Mouse (Mus musculus): ENCODE results near the gene Cbarp. TPM values are rescaled to one million over a fixed set of nuclear protein-coding genes. Genes with fewer than 3 reads are reported as not detected.

The Cbarp gene
- total and polyA plus RNA-seq, 2 experiments from 2014 or later = 106 to 270 TPM

DNA sequence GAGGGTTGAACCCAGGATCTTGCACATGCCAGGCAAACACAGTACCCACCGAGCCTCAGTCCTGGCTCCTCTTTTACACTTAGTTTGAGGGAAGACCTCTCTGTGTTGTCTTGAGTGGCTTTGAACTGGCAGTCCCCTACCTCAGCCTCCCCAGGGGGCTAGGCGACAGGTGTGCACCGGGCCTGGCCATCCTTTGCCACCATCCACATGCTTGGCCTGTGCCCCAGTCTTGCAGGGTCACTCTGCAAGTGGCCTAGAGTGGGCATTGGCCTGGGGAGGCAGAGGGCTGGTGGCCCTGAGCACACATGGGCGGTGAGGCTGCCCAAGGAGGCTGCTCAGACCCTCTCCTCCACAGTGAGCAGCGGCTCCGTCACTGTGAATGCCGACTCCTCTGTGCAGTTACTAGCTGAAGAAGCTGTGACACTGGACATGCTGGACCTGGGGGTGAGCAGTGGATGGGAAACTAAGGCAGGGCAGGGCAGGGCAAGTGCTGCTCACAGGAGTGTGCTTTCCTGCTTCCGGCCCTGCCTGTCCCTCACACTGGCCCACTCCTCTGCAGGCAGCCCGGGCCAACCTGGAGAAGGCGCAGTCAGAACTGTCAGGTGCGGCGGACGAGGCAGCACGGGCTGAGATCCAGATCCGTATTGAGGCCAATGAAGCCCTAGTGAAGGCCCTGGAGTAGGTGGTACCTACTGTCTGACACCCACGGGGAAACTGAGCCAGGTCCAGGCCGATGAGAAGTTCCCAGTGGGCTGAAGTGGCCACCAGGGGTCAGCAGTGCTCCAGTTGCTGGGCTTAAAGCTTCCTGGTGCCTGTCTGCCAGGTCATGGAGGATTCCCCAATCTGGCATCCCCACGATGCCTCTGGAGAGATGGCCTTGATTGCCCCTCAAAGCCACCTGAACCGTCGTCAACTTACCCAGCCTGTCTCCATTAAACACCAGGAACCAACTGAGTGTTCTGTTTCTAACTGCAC, 4.5 kb upstream of the Cbarp start:
- 0 out of 2 replicates have a peak overlapping the region, but pooled peaks have one; percentile 13 for H3K9ac ChIP-seq (replicated peaks; ENCODE audit: low read length)

DNA sequence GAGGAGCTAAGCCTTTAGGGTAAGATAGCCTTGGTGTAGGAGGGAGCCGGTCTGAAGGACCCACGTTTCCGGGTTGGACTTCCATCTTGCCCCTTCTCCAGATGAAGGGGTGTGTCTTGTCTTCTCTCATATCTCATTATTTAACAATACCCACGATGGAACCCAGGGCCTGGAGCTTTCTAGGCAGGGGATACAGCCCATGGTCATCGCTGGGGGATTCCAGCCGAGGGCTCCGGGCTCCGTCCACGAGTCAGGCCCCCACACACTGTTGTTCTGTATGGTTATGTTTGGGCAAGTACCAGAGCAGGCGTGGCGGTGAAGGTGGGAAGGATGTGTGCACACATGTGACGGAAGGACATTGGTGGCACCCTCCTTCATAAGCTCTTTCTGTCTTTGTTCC, 3.5 kb upstream of the Cbarp start:
- H3K9me3 ChIP-seq (ENCODE audit: low read length) = no peaks in the 10 kb centered on the region
- peaks cover 10% of the 10 kb centered on the region for H3K4me1 ChIP-seq (ENCODE audit: insufficient read depth, low read length)
- H3K4me2 ChIP-seq (ENCODE audit: low read depth, low read length) = no peak overlapping the region
- H3K9ac ChIP-seq (replicated peaks; ENCODE audit: low read length) = no peak overlapping the region
- H3K36me3 ChIP-seq (ENCODE audit: insufficient read depth, low read length) = peaks cover 9% of the 10 kb centered on the region
- 92% methylated on average over 12 of the region's 12 CpGs for WGBS
- H3K27ac ChIP-seq = no peak overlapping the region
- no peak for DNase-seq (ENCODE audit: low spot score)
- TF ChIP-seq CTCF (IDR thresholded peaks at IDR 0.05; ENCODE audit: low read depth) = no peak
- ATAC-seq = no peak
- H3K27me3 ChIP-seq (ENCODE audit: insufficient read depth, low read length) = no peaks in the 10 kb centered on the region
- H3K4me3 ChIP-seq (ENCODE audit: low read length) = no peak overlapping the region

More for the DNA sequence above, 4.5 kb upstream of the Cbarp start:
- no peaks in the 10 kb centered on the region for H3K9me3 ChIP-seq (ENCODE audit: low read length)
- peaks cover 10% of the 10 kb centered on the region for H3K4me1 ChIP-seq (ENCODE audit: insufficient read depth, low read length)
- ATAC-seq = no peak
- TF ChIP-seq CTCF (IDR thresholded peaks at IDR 0.05; ENCODE audit: low read depth) = peak; percentile 89
- peak overlapping the region; percentile 96 for H3K27ac ChIP-seq
- H3K36me3 ChIP-seq (ENCODE audit: insufficient read depth, low read length) = peaks cover 9% of the 10 kb centered on the region
- peak; percentile 78 for DNase-seq (ENCODE audit: low spot score)
- no peak overlapping the region for H3K4me2 ChIP-seq (ENCODE audit: low read depth, low read length)
- H3K4me3 ChIP-seq (ENCODE audit: low read length) = no peak overlapping the region
- WGBS = 68% methylated on average over 20 of the region's 20 CpGs
- no peaks in the 10 kb centered on the region for H3K27me3 ChIP-seq (ENCODE audit: insufficient read depth, low read length)

DNA sequence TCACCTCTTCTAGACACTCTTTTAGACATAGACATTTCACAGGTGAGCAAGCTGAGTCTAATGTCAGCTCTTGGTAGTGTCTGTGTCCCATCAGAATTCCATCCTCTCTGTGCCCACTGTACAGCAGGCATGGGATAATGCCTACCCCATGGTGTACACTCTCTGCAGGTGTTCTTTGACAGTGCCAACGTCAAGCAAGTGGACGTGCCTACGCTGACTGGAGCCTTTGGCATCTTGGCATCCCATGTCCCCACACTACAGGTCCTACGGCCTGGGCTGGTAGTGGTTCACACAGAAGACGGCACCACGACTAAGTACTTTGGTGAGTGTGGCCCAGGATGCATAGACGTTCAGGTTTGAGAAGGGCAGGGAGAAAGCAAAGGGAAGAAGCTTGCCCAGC, 3.0 kb upstream of the Cbarp start:
- Histone ChIP-seq H3K4me2 (ENCODE audit: low read depth, low read length) (0 out of 2 replicates have a peak overlapping the region, but pooled peaks have one; percentile 98), H3K36me3 (ENCODE audit: insufficient read depth, low read length) (peaks cover 9% of the 10 kb centered on the region), H3K4me1 (ENCODE audit: insufficient read depth, low read length) (peaks cover 10% of the 10 kb centered on the region), H3K27me3 (ENCODE audit: insufficient read depth, low read length) (no peaks in the 10 kb centered on the region), H3K9me3 (ENCODE audit: low read length) (no peaks in the 10 kb centered on the region), H3K27ac (no peak overlapping the region), H3K9ac (replicated peaks; ENCODE audit: low read length) (no peak overlapping the region), H3K4me3 (ENCODE audit: low read length) (no peak overlapping the region)
- DNase-seq (ENCODE audit: low spot score) (no peak), ATAC-seq (no peak)
- WGBS = 82% methylated on average over 7 of the region's 7 CpGs
- no peak for TF ChIP-seq CTCF (IDR thresholded peaks at IDR 0.05; ENCODE audit: low read depth)

DNA sequence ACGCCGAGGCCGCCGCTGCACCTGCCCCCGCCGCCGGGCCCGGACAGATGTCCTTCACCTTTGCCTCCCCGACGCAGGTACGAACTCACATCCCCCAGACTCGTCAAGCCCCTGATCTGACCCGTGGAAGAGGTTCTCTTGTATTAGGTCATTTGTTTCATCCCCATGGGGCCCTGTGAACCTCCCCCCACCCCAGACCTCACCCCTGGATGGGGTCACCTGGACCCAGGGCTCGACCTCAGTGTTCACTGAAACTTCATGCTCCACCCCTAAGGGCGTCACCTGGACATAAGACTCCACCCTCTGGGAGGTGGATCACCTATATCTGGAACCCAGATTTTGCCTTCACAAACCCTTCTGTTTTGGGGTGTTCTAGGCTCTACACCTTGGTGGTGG, 1.9 kb upstream of the Cbarp start:
- peak overlapping the region; percentile 75 for H3K4me3 ChIP-seq (ENCODE audit: low read length)
- H3K9me3 ChIP-seq (ENCODE audit: low read length) = no peaks in the 10 kb centered on the region
- H3K4me1 ChIP-seq (ENCODE audit: insufficient read depth, low read length) = peaks cover 10% of the 10 kb centered on the region
- no peak for DNase-seq (ENCODE audit: low spot score)
- no peak for TF ChIP-seq CTCF (IDR thresholded peaks at IDR 0.05; ENCODE audit: low read depth)
- H3K4me2 ChIP-seq (ENCODE audit: low read depth, low read length) = peak overlapping the region; percentile 98
- H3K27me3 ChIP-seq (ENCODE audit: insufficient read depth, low read length) = no peaks in the 10 kb centered on the region
- peak overlapping the region; percentile 86 for H3K27ac ChIP-seq
- WGBS = 0% methylated on average over 15 of the region's 15 CpGs
- ATAC-seq = no peak
- peak overlapping the region; percentile 95 for H3K9ac ChIP-seq (replicated peaks; ENCODE audit: low read length)
- H3K36me3 ChIP-seq (ENCODE audit: insufficient read depth, low read length) = peaks cover 9% of the 10 kb centered on the region

DNA sequence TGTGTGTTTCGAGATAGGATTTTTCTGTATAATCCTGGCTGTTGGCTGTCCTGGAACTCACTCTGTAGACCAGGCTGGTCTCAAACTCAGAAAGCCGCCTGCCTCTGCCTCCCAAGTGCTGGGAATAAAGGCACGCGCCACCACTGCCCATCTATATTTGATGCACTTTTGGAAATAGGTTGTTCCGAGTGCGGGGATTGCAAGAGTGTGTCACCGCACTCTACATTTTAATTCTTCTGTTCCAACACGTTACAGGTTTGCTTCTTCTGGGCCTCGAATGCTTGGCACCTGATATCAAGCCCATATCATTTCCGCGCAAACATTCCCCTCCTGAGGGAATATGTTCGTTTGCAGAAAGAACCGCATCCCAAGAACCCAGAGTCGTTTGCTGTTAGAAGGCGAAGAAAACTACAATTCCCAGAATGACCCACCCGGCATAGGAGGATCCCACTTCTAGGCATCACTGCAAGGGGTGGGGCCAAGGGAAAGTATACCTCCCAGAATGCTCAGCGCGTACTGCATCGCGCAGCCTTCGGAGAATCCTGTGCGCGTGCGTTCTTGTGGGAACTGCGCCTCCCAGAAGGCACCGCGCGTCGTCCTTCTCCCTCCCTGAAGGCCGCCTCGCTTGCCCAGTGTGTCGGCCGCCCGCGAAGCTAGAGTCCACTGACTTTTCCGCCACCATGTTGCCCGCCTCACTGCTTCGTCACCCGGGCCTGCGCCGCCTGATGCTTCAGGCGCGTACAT, 1.3 kb upstream of the Cbarp start:
- no peak for TF ChIP-seq CTCF (IDR thresholded peaks at IDR 0.05; ENCODE audit: low read depth)

DNA sequence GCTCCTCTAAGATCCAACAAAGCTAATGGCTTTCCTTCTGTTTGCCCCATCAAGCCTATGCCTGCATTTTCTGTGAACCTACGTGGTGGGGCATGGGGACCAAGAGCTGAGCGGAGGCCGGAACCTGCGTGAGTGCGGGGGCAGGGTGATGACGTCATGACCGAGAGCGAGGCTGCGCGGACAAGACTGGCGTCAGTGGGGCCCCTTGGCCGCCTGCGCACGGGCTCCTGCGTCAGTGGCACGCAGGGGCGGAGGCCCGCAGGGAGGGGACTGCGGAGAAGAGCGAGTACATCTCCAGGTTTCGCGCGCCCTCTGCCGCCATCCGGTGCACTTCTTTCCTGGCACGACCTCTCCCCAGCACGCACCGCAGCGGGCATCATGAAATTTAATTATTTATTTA, 608 bp upstream of the Cbarp start:
- Histone ChIP-seq H3K4me1 (ENCODE audit: insufficient read depth, low read length) (peaks cover 22% of the 10 kb centered on the region), H3K9me3 (ENCODE audit: low read length) (no peaks in the 10 kb centered on the region), H3K27ac (peak overlapping the region; percentile 86), H3K4me2 (ENCODE audit: low read depth, low read length) (peak overlapping the region; percentile 98), H3K4me3 (ENCODE audit: low read length) (peak overlapping the region; percentile 75), H3K27me3 (ENCODE audit: insufficient read depth, low read length) (no peaks in the 10 kb centered on the region), H3K36me3 (ENCODE audit: insufficient read depth, low read length) (peaks cover 9% of the 10 kb centered on the region), H3K9ac (replicated peaks; ENCODE audit: low read length) (peak overlapping the region; percentile 30; the same call in 1 of the 2 replicates)
- under 1% methylated on average over 29 of the region's 29 CpGs for WGBS
- ATAC-seq (peak; percentile 75), DNase-seq (ENCODE audit: low spot score) (peak; percentile 97)
- peak; percentile 69 for TF ChIP-seq CTCF (IDR thresholded peaks at IDR 0.05; ENCODE audit: low read depth)

More for the DNA sequence above, 1.3 kb upstream of the Cbarp start:
- Histone ChIP-seq H3K9ac (replicated peaks; ENCODE audit: low read length) (peak overlapping the region; percentile 95), H3K4me3 (ENCODE audit: low read length) (peak overlapping the region; percentile 75), H3K4me2 (ENCODE audit: low read depth, low read length) (peak overlapping the region; percentile 98), H3K27me3 (ENCODE audit: insufficient read depth, low read length) (no peaks in the 10 kb centered on the region), H3K4me1 (ENCODE audit: insufficient read depth, low read length) (peaks cover 15% of the 10 kb centered on the region), H3K9me3 (ENCODE audit: low read length) (no peaks in the 10 kb centered on the region), H3K27ac (peak overlapping the region; percentile 86), H3K36me3 (ENCODE audit: insufficient read depth, low read length) (peaks cover 9% of the 10 kb centered on the region)
- WGBS = under 1% methylated on average over 43 of the region's 43 CpGs
- peak; percentile 86 for ATAC-seq
- DNase-seq (ENCODE audit: low spot score) = peak; percentile 100

All from hindbrain, postnatal 0 days (tissue).